In the genomic region with DNA sequence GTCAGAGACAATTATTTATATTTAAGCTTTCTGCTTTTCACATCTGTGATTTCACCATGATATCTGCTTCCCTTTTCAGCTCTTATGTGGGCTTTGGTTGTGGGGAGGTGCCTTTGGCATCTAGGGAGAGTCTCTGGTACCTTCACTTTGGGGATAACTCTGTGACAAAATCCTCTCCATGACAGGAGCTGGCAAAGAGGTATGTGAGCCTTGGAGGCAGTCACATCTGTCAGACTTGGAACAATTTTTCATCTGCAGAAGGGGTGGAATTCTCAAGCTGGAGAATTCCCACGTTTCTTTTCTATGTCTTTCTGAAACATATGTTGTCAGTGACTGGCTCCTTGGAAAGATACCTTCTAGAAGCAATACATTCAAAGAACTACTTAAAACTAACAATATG, we compare ENCODE assay signal across 25 mouse cellular contexts.
DNase-seq lines count a peak whose midpoint lies in the region; ATAC-seq lines count a peak whose summit lies in the region.
"Had no signal": no experiment of that assay in that cellular context is flagged by ENCODE, and none has a peak within 500 bp of the region (broad histone marks: within the 10 kb centered on the region; RNA-seq: fewer than 3 reads in every experiment).

No protein-coding gene starts in this region.

- no peaks in the 10 kb centered on the region for H3K9me3 ChIP-seq in forebrain, embryonic 15.5 days
- H3K9me3 ChIP-seq: heart, embryonic 10.5 days; heart, embryonic 15.5 days; midbrain, embryonic 13.5 days; neural tube, embryonic 13.5 days had no signal

- 67% methylated on average over 1 of the region's 1 CpGs for WGBS in forebrain, embryonic 15.5 days

- no peak for ATAC-seq in forebrain, embryonic 15.5 days (replicated peaks)
- ATAC-seq: forebrain, postnatal 0 days; hindbrain, embryonic 16.5 days; midbrain, embryonic 13.5 days had no signal

- no peaks in the 10 kb centered on the region for H3K27me3 ChIP-seq in forebrain, embryonic 15.5 days
- H3K27me3 ChIP-seq: heart, embryonic 15.5 days; midbrain, embryonic 13.5 days; neural tube, embryonic 13.5 days had no signal

- no peaks in the 10 kb centered on the region for H3K4me1 ChIP-seq in forebrain, embryonic 15.5 days
- H3K4me1 ChIP-seq: heart, embryonic 10.5 days; heart, embryonic 15.5 days; midbrain, embryonic 13.5 days; neural tube, embryonic 13.5 days had no signal

- no peak overlapping the region for H3K27ac ChIP-seq in forebrain, embryonic 15.5 days (replicated peaks)
- H3K27ac ChIP-seq: heart, embryonic 10.5 days; heart, embryonic 15.5 days; liver, embryonic 14.5 days; macrophage; midbrain, embryonic 13.5 days; neural tube, embryonic 13.5 days had no signal

- peak; percentile 3 for DNase-seq in layer of hippocampus, adult 9-11 months
- DNase-seq in layer of hippocampus, postnatal 10 days (ENCODE audit: low spot score in 2 of 2), result no peak
- DNase-seq in brain, adult 2 months (ENCODE audit: low read depth, low spot score), result peak; percentile 76
- peak; percentile 8 to 21 for DNase-seq in left cerebral cortex, adult 9 months (ENCODE audit: low spot score in 2 of 2)
- DNase-seq in right cerebral cortex, postnatal 36 days (ENCODE audit: low spot score in 2 of 2), result peak; percentile 2 to 12
- DNase-seq: adrenal gland, postnatal 25 days; B cell, adult 2 months; cerebellum, adult 18-20 months; cerebellum, postnatal 14 days; forebrain, postnatal 0 days; gastrocnemius, postnatal 25 days; kidney, adult 8-10 months; kidney, postnatal 10 days; liver; lung, adult 2 months; lung, postnatal 10 days had no signal

- no peak overlapping the region for H3K4me3 ChIP-seq in forebrain, embryonic 15.5 days
- H3K4me3 ChIP-seq: erythroblast, embryonic 14.5 days; heart, embryonic 10.5 days; heart, embryonic 15.5 days; midbrain, embryonic 13.5 days; neural tube, embryonic 13.5 days had no signal

- no peak overlapping the region for H3K9ac ChIP-seq in forebrain, embryonic 15.5 days (replicated peaks)
- H3K9ac ChIP-seq: forebrain, postnatal 0 days; heart, embryonic 15.5 days; liver, embryonic 14.5 days; midbrain, embryonic 13.5 days; neural tube, embryonic 13.5 days had no signal

- H3K36me3 ChIP-seq in forebrain, embryonic 15.5 days, result no peaks in the 10 kb centered on the region
- H3K36me3 ChIP-seq: heart, embryonic 10.5 days; heart, embryonic 15.5 days; midbrain, embryonic 13.5 days; neural tube, embryonic 13.5 days had no signal

- no peak overlapping the region for H3K4me2 ChIP-seq in forebrain, embryonic 15.5 days (replicated peaks)
- H3K4me2 ChIP-seq: heart, embryonic 15.5 days; midbrain, embryonic 13.5 days; neural tube, embryonic 13.5 days had no signal

Comparison
In these comparisons a context has a peak if more than half of its experiments do, and no peak if none do; other contexts are left out.
1. DNase-seq: peak in layer of hippocampus, adult 9-11 months (single experiment), brain, adult 2 months (single experiment), left cerebral cortex, adult 9 months (2 of 2) and right cerebral cortex, postnatal 36 days (2 of 2); none in layer of hippocampus, postnatal 10 days (0 of 2).